Mouse (Mus musculus) erythroblast, embryonic 14.5 days (primary cell): ENCODE data around the gene Prr3. TPM values are rescaled to one million over a fixed set of nuclear protein-coding genes. Genes with fewer than 3 reads are reported as not detected.

Experiments used
- H3K27me3 ChIP-seq: 2 replicates; pipeline ENCODE4 v1.6.1; 2012; ENCODE audit warnings: inconsistent platforms; ENCODE audit not compliant: control insufficient read depth
- H3K36me3 ChIP-seq: 2 replicates; pipeline ENCODE4 v1.6.1; 2012; ENCODE audit warnings: mild to moderate bottlenecking, inconsistent platforms; ENCODE audit not compliant: control insufficient read depth
- H3K4me1 ChIP-seq: 2 replicates; pipeline ENCODE4 v1.6.1; 2012; ENCODE audit warnings: inconsistent platforms; ENCODE audit not compliant: control insufficient read depth
- H3K4me3 ChIP-seq: replicated peaks from 2 replicates; pipeline ENCODE3; 2012; ENCODE audit warnings: moderate library complexity, mild to moderate bottlenecking, inconsistent platforms
- H3K9me3 ChIP-seq: 2 replicates; pipeline ENCODE4 v1.6.1; 2012; ENCODE audit warnings: low read length, inconsistent platforms, mixed read lengths; ENCODE audit not compliant: control insufficient read depth
- GATA1 ChIP-seq: IDR thresholded peaks from 2 replicates; pipeline ENCODE4 v1.6.1; 2012; ENCODE audit warnings: low read length, inconsistent platforms, mixed read lengths
- TAL1 ChIP-seq: IDR thresholded peaks from 3 replicates; pipeline ENCODE4 v1.6.1; 2012; ENCODE audit warnings: low read length, inconsistent platforms, mixed read lengths
- polyA plus RNA-seq: library from polyadenylated mRNA; stranded (reverse); fragments of >175 nt; gene quantifications from 2 replicates; pipeline ENCODE4 v1.2.3, GENCODE M21; 2012

Gene Prr3
- polyA plus RNA-seq, 1 experiment: 0.30 TPM

- Histone ChIP-seq H3K9me3 (no peaks in the 10 kb centered on the region), H3K4me1 (peaks cover 35% of the 10 kb centered on the region), H3K27me3 (no peaks in the 10 kb centered on the region; the same call in 1 of the 2 replicates), H3K36me3 (peaks cover 65% of the 10 kb centered on the region), H3K4me3 (no peak overlapping the region)
- TF ChIP-seq TAL1: no peak
These were observed 49.4 kb downstream of the Prr3 start for GRCm38 (mm10) chr17:35930627-35931026.

DNA sequence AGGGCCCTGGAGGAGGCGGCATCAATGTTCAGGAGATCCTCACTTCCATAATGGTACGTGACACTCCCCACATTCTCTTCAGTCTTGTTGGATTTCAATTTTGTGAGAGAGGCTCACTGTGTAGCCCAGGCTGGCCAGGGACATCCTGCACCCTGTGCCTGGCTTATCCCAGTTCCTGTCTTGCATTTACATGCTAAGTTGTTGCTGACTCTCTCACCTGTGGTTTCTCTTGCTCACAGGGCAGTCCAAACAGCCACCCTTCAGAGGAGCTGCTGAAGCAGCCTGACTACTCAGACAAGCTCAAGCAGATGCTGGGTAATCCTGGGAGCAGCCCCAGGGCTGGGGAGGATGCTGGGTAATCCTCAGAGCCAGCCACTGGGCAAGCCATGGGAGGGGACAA is 50.5 kb downstream of the Prr3 start:
- no peak for TF ChIP-seq TAL1
- TF ChIP-seq GATA1: no peak
- H3K4me1 ChIP-seq: peaks cover 46% of the 10 kb centered on the region
- H3K36me3 ChIP-seq: peaks cover 76% of the 10 kb centered on the region
- H3K9me3 ChIP-seq: no peaks in the 10 kb centered on the region
- no peak overlapping the region for H3K4me3 ChIP-seq
- no peaks in the 10 kb centered on the region; the same call in 1 of the 2 replicates for H3K27me3 ChIP-seq

DNA sequence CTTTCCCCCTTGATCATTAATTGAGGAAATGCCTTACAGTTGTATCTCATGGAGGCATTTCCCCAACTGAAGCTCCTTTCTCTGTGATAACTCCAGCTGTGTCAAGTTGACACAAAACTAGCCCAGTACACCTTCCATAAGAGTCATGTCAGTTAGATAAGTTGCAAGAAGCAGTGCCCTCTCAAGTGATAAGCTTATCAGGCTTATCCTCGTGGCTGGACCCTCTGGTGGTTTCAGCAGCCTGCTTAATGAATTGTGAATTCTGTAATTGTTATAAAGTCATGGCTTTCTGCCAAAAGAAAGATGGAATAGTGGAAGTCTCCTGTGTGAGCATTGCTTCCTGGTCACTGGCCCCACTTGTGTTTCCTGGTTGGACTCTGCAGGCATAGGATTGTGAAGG is 52.6 kb downstream of the Prr3 start:
- H3K4me1 ChIP-seq: peaks cover 59% of the 10 kb centered on the region
- H3K4me3 ChIP-seq: no peak overlapping the region
- peaks cover 94% of the 10 kb centered on the region for H3K36me3 ChIP-seq

DNA sequence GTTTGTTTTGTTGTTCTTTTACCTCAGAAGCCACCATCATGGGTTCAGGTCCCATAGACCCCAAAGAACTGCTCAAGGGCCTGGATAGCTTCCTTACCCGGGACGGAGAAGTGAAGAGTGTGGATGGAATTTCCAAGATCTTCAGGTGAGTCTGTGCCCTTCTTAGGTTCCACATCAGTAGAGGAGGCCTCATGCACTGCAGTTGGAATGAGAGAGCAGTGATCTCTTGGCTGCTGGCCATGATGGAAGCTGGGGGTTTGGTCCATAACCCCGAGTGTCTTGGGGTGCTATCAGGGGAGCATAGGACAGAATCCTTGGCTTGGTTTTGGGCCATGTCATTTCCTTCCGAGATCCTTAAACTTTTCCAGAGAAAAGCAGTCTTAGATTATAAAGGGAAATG is 56.8 kb downstream of the Prr3 start:
- Histone ChIP-seq H3K36me3 (peaks cover 88% of the 10 kb centered on the region), H3K4me3 (no peak overlapping the region)
- TF ChIP-seq GATA1 (no peak), TAL1 (no peak)

More for the DNA sequence above, 52.6 kb downstream of the Prr3 start:
- no peak for TF ChIP-seq TAL1
- no peak for TF ChIP-seq GATA1
- no peaks in the 10 kb centered on the region; the same call in 1 of the 2 replicates for H3K27me3 ChIP-seq
- H3K9me3 ChIP-seq: no peaks in the 10 kb centered on the region

GRCm38 (mm10) chr17:35922566-35922965 is 57.5 kb downstream of the Prr3 start:
- Histone ChIP-seq H3K36me3 (peaks cover 87% of the 10 kb centered on the region), H3K27me3 (no peaks in the 10 kb centered on the region), H3K4me3 (no peak overlapping the region), H3K4me1 (peaks cover 80% of the 10 kb centered on the region), H3K9me3 (no peaks in the 10 kb centered on the region)
- TF ChIP-seq GATA1 (no peak), TAL1 (no peak)

More for the DNA sequence above, 56.8 kb downstream of the Prr3 start:
- H3K27me3 ChIP-seq: no peaks in the 10 kb centered on the region
- peaks cover 82% of the 10 kb centered on the region for H3K4me1 ChIP-seq
- no peaks in the 10 kb centered on the region for H3K9me3 ChIP-seq

Other genes with a start within 250 kb of the Prr3 start
- 14.0 and 14.8 TPM in 2 replicates for gene Ier3, start 158.6 kb downstream of the Prr3 start, polyA plus RNA-seq
- gene Flot1, start 157.0 kb downstream of the Prr3 start, polyA plus RNA-seq: 8.2 and 11.6 TPM in 2 replicates
- 56.9 and 99.3 TPM in 2 replicates for gene Tubb5, start 141.9 kb downstream of the Prr3 start, polyA plus RNA-seq
- 0.91 and 1.1 TPM in 2 replicates for gene Mdc1, start 138.7 kb downstream of the Prr3 start, polyA plus RNA-seq
- gene Nrm, start 118.9 kb downstream of the Prr3 start, polyA plus RNA-seq: 1.7 and 2.8 TPM in 2 replicates
- 0.31 and 0.37 TPM in 2 replicates for gene Ppp1r18, start 114.6 kb downstream of the Prr3 start, polyA plus RNA-seq
- 5.0 and 5.2 TPM in 2 replicates for gene Dhx16, start 100.4 kb downstream of the Prr3 start, polyA plus RNA-seq
- gene 2310061I04Rik, start 82.8 kb downstream of the Prr3 start, polyA plus RNA-seq: 6.9 and 7.1 TPM in 2 replicates
- gene Atat1, start 70.2 kb downstream of the Prr3 start, polyA plus RNA-seq: 1.1 and 1.6 TPM in 2 replicates
- 0.45 and 0.85 TPM in 2 replicates for gene Mrps18b, start 63.8 kb downstream of the Prr3 start, polyA plus RNA-seq
- gene Ppp1r10, start 63.8 kb downstream of the Prr3 start, polyA plus RNA-seq: 5.4 and 6.3 TPM in 2 replicates
- 14.0 and 24.6 TPM in 2 replicates for gene Abcf1, start 10.5 kb downstream of the Prr3 start, polyA plus RNA-seq
- gene Gnl1, start 385 bp downstream of the Prr3 start, polyA plus RNA-seq: 1.5 and 1.9 TPM in 2 replicates
- 0.91 and 0.98 TPM in 2 replicates for gene H2-T24, start 40.3 kb upstream of the Prr3 start, polyA plus RNA-seq
- gene H2-T23, start 52.6 kb upstream of the Prr3 start, polyA plus RNA-seq: 3.7 and 5.0 TPM in 2 replicates
- 0.12 and 0.14 TPM in 2 replicates for gene H2-T22, start 62.5 kb upstream of the Prr3 start, polyA plus RNA-seq
- not detected in 2 replicates for gene Gm6034, start 62.7 kb upstream of the Prr3 start, polyA plus RNA-seq
- gene Gm11127, start 78.1 kb upstream of the Prr3 start, polyA plus RNA-seq: 0.07 TPM in 1 of 2 replicates, not detected in the other
- gene Gm19684, start 141.4 kb upstream of the Prr3 start, polyA plus RNA-seq: not detected in 2 replicates
- gene Gm7030, start 149.2 kb upstream of the Prr3 start, polyA plus RNA-seq: 0.08 TPM in 1 of 2 replicates, not detected in the other
- not detected in 2 replicates for gene Gm8909, start 188.3 kb upstream of the Prr3 start, polyA plus RNA-seq
- gene H2-T3, start 210.1 kb upstream of the Prr3 start, polyA plus RNA-seq: not detected in 2 replicates